Mouse (Mus musculus) midbrain, embryonic 14.5 days (tissue): Measurements from ENCODE around the gene Ncor2. TPM values are rescaled to one million over a fixed set of nuclear protein-coding genes. Genes with fewer than 3 reads are reported as not detected.

ENCODE experiments used
- ATAC-seq: fragments of 200-750 bp; cut with Nextera tagmentation; 2 replicates; pipeline ENCODE4 v1.8.0; 2017; ENCODE audit warnings: moderate number of reproducible peaks, moderate library complexity; ENCODE audit not compliant: low FRiP score, low TSS enrichment
- DNase-seq: peaks from one replicate; pipeline ENCODE4 v3.0.0-alpha.2; 2015
- H3K27ac ChIP-seq: fragments of 300-500 bp; sonication (generic); replicated peaks from 2 replicates; pipeline ENCODE4 v1.5.1; 2014; ENCODE audit warnings: mild to moderate bottlenecking, low read depth, low read length, moderate library complexity
- H3K27me3 ChIP-seq: fragments of 300-500 bp; sonication (generic); 2 replicates; pipeline ENCODE4 v1.6.1; 2014; ENCODE audit warnings: low read length, control low read depth, mixed read lengths; ENCODE audit not compliant: control insufficient read depth, insufficient read depth
- H3K36me3 ChIP-seq: fragments of 300-500 bp; sonication (generic); 2 replicates; pipeline ENCODE4 v1.6.1; 2014; ENCODE audit warnings: low read length, control low read depth; ENCODE audit not compliant: control insufficient read depth, insufficient read depth
- H3K4me1 ChIP-seq: fragments of 300-500 bp; sonication (generic); 2 replicates; pipeline ENCODE4 v1.6.1; 2014; ENCODE audit warnings: mild to moderate bottlenecking, antibody characterized with exemption, low read length, control low read depth; ENCODE audit not compliant: control insufficient read depth, insufficient read depth
- H3K4me2 ChIP-seq: fragments of 300-500 bp; sonication (generic); 2 replicates; pipeline ENCODE4 v1.6.1; 2014; ENCODE audit warnings: mild to moderate bottlenecking, low read length, moderate library complexity
- H3K4me3 ChIP-seq: fragments of 300-500 bp; sonication (generic); replicated peaks from 2 replicates; pipeline ENCODE4 v1.5.1; 2014; ENCODE audit warnings: low read depth, low read length
- H3K9ac ChIP-seq: fragments of 300-500 bp; sonication (generic); replicated peaks from 2 replicates; pipeline ENCODE4 v1.6.1; 2014; ENCODE audit warnings: mild to moderate bottlenecking, low read length, moderate library complexity
- H3K9me3 ChIP-seq: fragments of 300-500 bp; sonication (generic); 2 replicates; pipeline ENCODE4 v1.6.1; 2016; ENCODE audit warnings: low read length, control low read depth, mixed read lengths; ENCODE audit not compliant: control insufficient read depth
- WGBS: fragments of 180-500 bp; shearing (Covaris S2); extraction: QIAGEN DNeasy Blood & Tissue Kit; methylation state at CpG from one replicate; pipeline ENCODE4 v1.1.7; 2014; 5-methylcytosine and 5-hydroxymethylcytosine counted together
- polyA plus RNA-seq: library from polyadenylated mRNA; unstranded; fragments of >200 nt; fragmentation: Nextera tagmentation; extraction: Ambion mirVana; gene quantifications from 2 replicates; pipeline ENCODE4 v1.2.1, GENCODE M21; 2014

The Ncor2 gene
- polyA plus RNA-seq, 1 experiment from 2014 or later = 23.7 TPM

GRCm38 (mm10) chr5:125188812-125189598 is 10.0 kb upstream of the Ncor2 start:
- ATAC-seq (no peak), DNase-seq (no peak)
- H3K9ac ChIP-seq = no peak overlapping the region
- no peak overlapping the region for H3K27ac ChIP-seq
- no peak overlapping the region for H3K4me2 ChIP-seq
- H3K4me1 ChIP-seq = peaks cover 6% of the 10 kb centered on the region; the same call in 1 of the 2 replicates
- 21% methylated on average over 12 of the region's 12 CpGs for WGBS
- H3K9me3 ChIP-seq = no peaks in the 10 kb centered on the region
- H3K4me3 ChIP-seq = no peak overlapping the region
- no peaks in the 10 kb centered on the region for H3K36me3 ChIP-seq
- H3K27me3 ChIP-seq = no peaks in the 10 kb centered on the region; the same call in 1 of the 2 replicates

- ATAC-seq (no peak), DNase-seq (no peak)
- Histone ChIP-seq H3K9ac (no peak overlapping the region), H3K27me3 (peaks cover 4% of the 10 kb centered on the region; the same call in 1 of the 2 replicates), H3K4me1 (peaks cover 10% of the 10 kb centered on the region; the same call in 1 of the 2 replicates), H3K36me3 (no peaks in the 10 kb centered on the region), H3K27ac (no peak overlapping the region), H3K9me3 (no peaks in the 10 kb centered on the region), H3K4me2 (no peak overlapping the region), H3K4me3 (no peak overlapping the region)
- WGBS = 17% methylated on average over 6 of the region's 6 CpGs
Measured at GRCm38 (mm10) chr5:125184826-125185225, 5.8 kb upstream of the Ncor2 start.

GRCm38 (mm10) chr5:125183321-125184003 is 4.4 kb upstream of the Ncor2 start:
- WGBS = 17% methylated on average over 23 of the region's 23 CpGs
- Histone ChIP-seq H3K9me3 (no peaks in the 10 kb centered on the region), H3K9ac (no peak overlapping the region), H3K4me2 (peak overlapping the region; percentile 25; the same call in 1 of the 2 replicates), H3K4me1 (peaks cover 9% of the 10 kb centered on the region; the same call in 1 of the 2 replicates), H3K4me3 (no peak overlapping the region), H3K27ac (no peak overlapping the region), H3K36me3 (no peaks in the 10 kb centered on the region), H3K27me3 (peaks cover 4% of the 10 kb centered on the region; the same call in 1 of the 2 replicates)
- ATAC-seq (no peak), DNase-seq (no peak)

- H3K4me2 ChIP-seq = no peak overlapping the region
- ATAC-seq (no peak), DNase-seq (peak; percentile 20)
- no peak overlapping the region for H3K27ac ChIP-seq
- H3K4me3 ChIP-seq = no peak overlapping the region
- peaks cover 26% of the 10 kb centered on the region for H3K4me1 ChIP-seq
- no peaks in the 10 kb centered on the region for H3K36me3 ChIP-seq
- peaks cover 4% of the 10 kb centered on the region; the same call in 1 of the 2 replicates for H3K27me3 ChIP-seq
- H3K9me3 ChIP-seq = no peaks in the 10 kb centered on the region
- H3K9ac ChIP-seq = no peak overlapping the region
- WGBS = 91% methylated on average over 6 of the region's 6 CpGs
Measured at GRCm38 (mm10) chr5:125180630-125181263, 1.7 kb upstream of the Ncor2 start.

GRCm38 (mm10) chr5:125179735-125180629 is 963 bp upstream of the Ncor2 start:
- H3K27ac ChIP-seq = peak overlapping the region; percentile 86
- peak; percentile 8; the same call in 1 of the 2 replicates for ATAC-seq
- H3K4me1 ChIP-seq = peaks cover 34% of the 10 kb centered on the region
- H3K4me3 ChIP-seq = peak overlapping the region; percentile 75
- peak overlapping the region; percentile 57 for H3K9ac ChIP-seq
- no peaks in the 10 kb centered on the region for H3K9me3 ChIP-seq
- peak overlapping the region; percentile 94 for H3K4me2 ChIP-seq
- DNase-seq = no peak
- 4% methylated on average over 23 of the region's 25 CpGs for WGBS
- H3K27me3 ChIP-seq = peaks cover 4% of the 10 kb centered on the region; the same call in 1 of the 2 replicates
- H3K36me3 ChIP-seq = no peaks in the 10 kb centered on the region

- Histone ChIP-seq H3K36me3 (no peaks in the 10 kb centered on the region), H3K9ac (peak overlapping the region; percentile 84), H3K9me3 (no peaks in the 10 kb centered on the region), H3K4me2 (peak overlapping the region; percentile 94), H3K27me3 (peaks cover 4% of the 10 kb centered on the region; the same call in 1 of the 2 replicates), H3K4me3 (peak overlapping the region; percentile 75), H3K27ac (peak overlapping the region; percentile 90), H3K4me1 (peaks cover 45% of the 10 kb centered on the region)
- ATAC-seq (peak; percentile 15), DNase-seq (peak; percentile 60)
- under 1% methylated on average over 60 of the region's 60 CpGs for WGBS
Measured at GRCm38 (mm10) chr5:125178171-125179006, 630 bp downstream of the Ncor2 start.

GRCm38 (mm10) chr5:125177481-125178134 is 1.4 kb downstream of the Ncor2 start:
- ATAC-seq (peak; percentile 38), DNase-seq (peak; percentile 90)
- WGBS = under 1% methylated on average over 43 of the region's 44 CpGs
- Histone ChIP-seq H3K4me2 (peak overlapping the region; percentile 94), H3K4me1 (peaks cover 50% of the 10 kb centered on the region), H3K9me3 (no peaks in the 10 kb centered on the region), H3K27me3 (peaks cover 4% of the 10 kb centered on the region; the same call in 1 of the 2 replicates), H3K9ac (peak overlapping the region; percentile 84), H3K27ac (peak overlapping the region; percentile 90), H3K36me3 (no peaks in the 10 kb centered on the region), H3K4me3 (peak overlapping the region; percentile 75)
